Mouse (Mus musculus) E14TG2a.4 (cell line): Measurements from ENCODE around the gene Pdzd4.

ENCODE experiments used
- H3K27me3 ChIP-seq: 2 replicates; pipeline ENCODE4 v1.6.1; 2014; ENCODE audit warnings: low read length, control low read depth; ENCODE audit not compliant: insufficient read depth
- H3K36me3 ChIP-seq: 2 replicates; pipeline ENCODE4 v1.6.1; 2014; ENCODE audit warnings: low read length, control low read depth; ENCODE audit not compliant: insufficient read depth
- H3K4me1 ChIP-seq: replicated peaks from 2 replicates; pipeline ENCODE4 v1.6.1; 2014; ENCODE audit warnings: low read depth, low read length, control low read depth
- H3K4me3 ChIP-seq: replicated peaks from 2 replicates; pipeline ENCODE4 v1.5.1; 2014; ENCODE audit warnings: mild to moderate bottlenecking, low read length
- H3K9me3 ChIP-seq: 2 replicates; pipeline ENCODE4 v1.6.1; 2014; ENCODE audit warnings: low read length, control low read depth
- CTCF ChIP-seq: conservative IDR thresholded peaks from 2 replicates; pipeline ENCODE4 v1.5.1; 2014; ENCODE audit warnings: low read length
- NANOG ChIP-seq: IDR thresholded peaks from 2 replicates; pipeline ENCODE4 v1.6.1; 2014; ENCODE audit warnings: borderline replicate concordance, low read length, mixed read lengths
- POU5F1 ChIP-seq: IDR thresholded peaks from 2 replicates; pipeline ENCODE4 v1.6.1; 2014; ENCODE audit warnings: low read length, borderline replicate concordance

Gene Pdzd4

GRCm38 (mm10) chrX:73824185-73825151 lies at the start of gene Pdzd4:
Gene Pdzd4, minus strand, starts transcription at chrX:73824969.
- no peak for TF ChIP-seq POU5F1
- no peak for TF ChIP-seq CTCF
- TF ChIP-seq NANOG = no peak

GRCm38 (mm10) chrX:73871956-73872355 lies 47.2 kb upstream of the Pdzd4 start:
- TF ChIP-seq NANOG (no peak), POU5F1 (no peak), CTCF (no peak)
- H3K9me3 ChIP-seq = no peaks in the 10 kb centered on the region
- no peak overlapping the region for H3K4me3 ChIP-seq
- H3K36me3 ChIP-seq = no peaks in the 10 kb centered on the region
- peaks cover 6% of the 10 kb centered on the region; the same call in 1 of the 2 replicates for H3K27me3 ChIP-seq
- no peaks in the 10 kb centered on the region for H3K4me1 ChIP-seq

More at GRCm38 (mm10) chrX:73824185-73825151, at the start of gene Pdzd4:
- Histone ChIP-seq H3K27me3 (no peaks in the 10 kb centered on the region), H3K9me3 (no peaks in the 10 kb centered on the region), H3K4me3 (peak within 1 kb of the TSS; percentile 85), H3K36me3 (no peaks in the 10 kb centered on the region), H3K4me1 (peaks cover 25% of the 10 kb centered on the region)

- H3K27me3 ChIP-seq = 0 out of 2 replicates have a peak, but pooled peaks cover under 1% of the 10 kb centered on the region
- no peaks in the 10 kb centered on the region for H3K4me1 ChIP-seq
- H3K36me3 ChIP-seq = no peaks in the 10 kb centered on the region
- no peak for TF ChIP-seq POU5F1
- TF ChIP-seq NANOG = no peak
- TF ChIP-seq CTCF = no peak
- H3K9me3 ChIP-seq = no peaks in the 10 kb centered on the region
- H3K4me3 ChIP-seq = no peak overlapping the region
Observed at GRCm38 (mm10) chrX:73871474-73871873, 46.7 kb upstream of the Pdzd4 start.

- Histone ChIP-seq H3K27me3 (no peaks in the 10 kb centered on the region), H3K4me1 (no peaks in the 10 kb centered on the region), H3K4me3 (no peak overlapping the region), H3K9me3 (no peaks in the 10 kb centered on the region), H3K36me3 (no peaks in the 10 kb centered on the region)
- TF ChIP-seq NANOG = no peak
- no peak for TF ChIP-seq CTCF
- no peak for TF ChIP-seq POU5F1
Observed at GRCm38 (mm10) chrX:73869334-73869733, 44.6 kb upstream of the Pdzd4 start.

GRCm38 (mm10) chrX:73867852-73868251 lies 43.1 kb upstream of the Pdzd4 start:
- Histone ChIP-seq H3K27me3 (no peaks in the 10 kb centered on the region), H3K4me3 (no peak overlapping the region), H3K36me3 (no peaks in the 10 kb centered on the region), H3K9me3 (no peaks in the 10 kb centered on the region), H3K4me1 (no peaks in the 10 kb centered on the region)
- no peak for TF ChIP-seq NANOG

- Histone ChIP-seq H3K36me3 (no peaks in the 10 kb centered on the region), H3K4me1 (no peaks in the 10 kb centered on the region)
- TF ChIP-seq NANOG (no peak), POU5F1 (no peak), CTCF (no peak)
Observed at GRCm38 (mm10) chrX:73867256-73867655, 42.5 kb upstream of the Pdzd4 start.

GRCm38 (mm10) chrX:73864692-73865091 lies 39.9 kb upstream of the Pdzd4 start:
- no peaks in the 10 kb centered on the region for H3K9me3 ChIP-seq
- no peak overlapping the region for H3K4me3 ChIP-seq
- H3K36me3 ChIP-seq = no peaks in the 10 kb centered on the region
- no peaks in the 10 kb centered on the region for H3K4me1 ChIP-seq
- no peak for TF ChIP-seq NANOG
- no peak for TF ChIP-seq CTCF
- TF ChIP-seq POU5F1 = no peak
- H3K27me3 ChIP-seq = no peaks in the 10 kb centered on the region

More at GRCm38 (mm10) chrX:73867256-73867655, 42.5 kb upstream of the Pdzd4 start:
- Histone ChIP-seq H3K9me3 (no peaks in the 10 kb centered on the region), H3K4me3 (no peak overlapping the region), H3K27me3 (no peaks in the 10 kb centered on the region)

GRCm38 (mm10) chrX:73855087-73855408 lies 30.3 kb upstream of the Pdzd4 start:
- TF ChIP-seq CTCF (no peak), NANOG (no peak), POU5F1 (no peak)
- no peaks in the 10 kb centered on the region for H3K27me3 ChIP-seq
- H3K36me3 ChIP-seq = no peaks in the 10 kb centered on the region
- H3K4me3 ChIP-seq = no peak overlapping the region
- H3K9me3 ChIP-seq = no peaks in the 10 kb centered on the region
- H3K4me1 ChIP-seq = no peaks in the 10 kb centered on the region

GRCm38 (mm10) chrX:73854326-73855086 lies 29.7 kb upstream of the Pdzd4 start:
- Histone ChIP-seq H3K4me1 (no peaks in the 10 kb centered on the region), H3K27me3 (no peaks in the 10 kb centered on the region), H3K9me3 (no peaks in the 10 kb centered on the region), H3K36me3 (no peaks in the 10 kb centered on the region), H3K4me3 (no peak overlapping the region)
- TF ChIP-seq CTCF (no peak), NANOG (no peak), POU5F1 (no peak)
